Mouse (Mus musculus): ENCODE measurements around the gene Etfdh.

DNA sequence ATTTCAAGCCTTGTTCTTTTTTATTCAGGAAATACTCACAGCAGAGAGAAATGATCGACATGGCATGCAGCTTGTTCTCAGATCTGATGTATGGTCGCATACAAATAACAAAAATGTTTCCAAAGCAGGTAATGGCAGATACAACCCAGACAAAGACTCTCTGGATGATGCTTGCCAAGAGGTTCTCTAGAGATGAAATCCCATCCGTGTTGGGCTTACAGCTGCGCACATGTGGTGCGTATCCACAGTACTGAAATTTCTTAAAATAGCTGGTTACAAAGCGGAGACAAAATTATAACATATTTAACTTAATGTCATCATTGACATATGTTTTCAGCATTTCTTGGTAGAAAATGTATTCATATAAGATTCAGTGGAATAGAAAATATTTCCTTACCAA lies 22.8 kb upstream of the Etfdh start:
- TF ChIP-seq POLR2A (IDR thresholded peaks at IDR 0.05; ENCODE audit: low read depth, low read length) (no peak), CTCF (IDR thresholded peaks at IDR 0.05; ENCODE audit: extremely low read depth, insufficient read depth, insufficient read length, insufficient replicate concordance) (no peak)

Data from spleen, adult 2 months (tissue).